Mouse (Mus musculus) myocyte (in vitro differentiated cells): ENCODE measurements around the gene Gm28308.

Experiments used
- CEBPB ChIP-seq: IDR thresholded peaks from 2 replicates; pipeline ENCODE4 v1.6.1; 2011; ENCODE audit warnings: mild to moderate bottlenecking, moderate library complexity; ENCODE audit not compliant: poor library complexity, insufficient read depth, severe bottlenecking
- E2F4 ChIP-seq: IDR thresholded peaks from one replicate; pipeline ENCODE4 v1.6.1; 2011; ENCODE audit warnings: mild to moderate bottlenecking, control low read depth, moderate library complexity; ENCODE audit not compliant: insufficient read depth
- MAX ChIP-seq: IDR thresholded peaks from one replicate; pipeline ENCODE4 v1.6.1; 2011; ENCODE audit warnings: low read depth, mild to moderate bottlenecking, control low read depth
- MYOD1 ChIP-seq, 3 experiments: IDR thresholded peaks; one replicate each; pipeline ENCODE4 v1.6.1; 2011; ENCODE audit warnings: control low read depth in 2 of 3, low read depth in 2 of 3, mild to moderate bottlenecking in 2 of 3, moderate library complexity in 1 of 3; ENCODE audit not compliant: insufficient read length in 2 of 3, control insufficient read depth in 1 of 3
- MYOG ChIP-seq, 3 experiments: IDR thresholded peaks; one replicate each; pipeline ENCODE4 v1.6.1; 2011; ENCODE audit warnings: control low read depth in 2 of 3, low read depth in 2 of 3, mild to moderate bottlenecking in 2 of 3; ENCODE audit not compliant: insufficient read length in 2 of 3, control insufficient read depth in 1 of 3, insufficient read depth in 1 of 3
- POLR2A ChIP-seq: IDR thresholded peaks from one replicate; pipeline ENCODE4 v1.6.1; 2011; ENCODE audit warnings: low read depth, mild to moderate bottlenecking, control low read depth, moderate library complexity; ENCODE audit not compliant: insufficient read length
- POLR2AphosphoS2 ChIP-seq: IDR thresholded peaks from one replicate; pipeline ENCODE4 v1.6.1; 2011; ENCODE audit warnings: low read depth, control low read depth; ENCODE audit not compliant: insufficient read length
- REST ChIP-seq: IDR thresholded peaks from one replicate; pipeline ENCODE4 v1.6.1; 2011; ENCODE audit warnings: mild to moderate bottlenecking, control low read depth, moderate library complexity; ENCODE audit not compliant: insufficient read depth, insufficient read length
- SRF ChIP-seq: IDR thresholded peaks from one replicate; pipeline ENCODE4 v1.6.1; 2011; ENCODE audit warnings: low read depth; ENCODE audit not compliant: control insufficient read depth, insufficient read length
- TCF12 ChIP-seq: IDR thresholded peaks from one replicate; pipeline ENCODE4 v1.6.1; 2011; ENCODE audit warnings: mild to moderate bottlenecking, control low read depth; ENCODE audit not compliant: poor library complexity, insufficient read depth, severe bottlenecking
- TCF3 ChIP-seq: IDR thresholded peaks from one replicate; pipeline ENCODE4 v1.6.1; 2011; ENCODE audit warnings: low read depth, control low read depth; ENCODE audit not compliant: insufficient read length
- USF1 ChIP-seq: IDR thresholded peaks from one replicate; pipeline ENCODE4 v1.6.1; 2011; ENCODE audit warnings: low read depth, mild to moderate bottlenecking, control low read depth, moderate library complexity

- peak; percentile 26 for TF ChIP-seq POLR2A
- TF ChIP-seq MAX: no peak
- TF ChIP-seq E2F4: no peak
- TF ChIP-seq USF1: no peak
- no peak for TF ChIP-seq CEBPB
- peak; percentile 33 for TF ChIP-seq POLR2AphosphoS2
- TF ChIP-seq SRF: no peak
- TF ChIP-seq MYOG (IDR thresholded peaks at IDR 0.05; ENCODE audit: control insufficient read depth in 1 of 3, insufficient read depth in 1 of 3, insufficient read length in 2 of 3, low read depth in 2 of 3): no peak
- TF ChIP-seq TCF12: no peak
- TF ChIP-seq MYOD1 (IDR thresholded peaks at IDR 0.05; ENCODE audit: control insufficient read depth in 1 of 3, insufficient read length in 2 of 3, low read depth in 2 of 3): no peak
- no peak for TF ChIP-seq REST
- TF ChIP-seq TCF3: no peak
Measured at GRCm38 (mm10) chr6:52248638-52249414, 35.7 kb upstream of the Gm28308 start.
